Mouse (Mus musculus) spleen, adult 2 months (tissue): ENCODE measurements around the gene Glis1.

ENCODE experiments used
- CTCF ChIP-seq: fragments of 200-500 bp; IDR thresholded peaks from 2 replicates; pipeline ENCODE4 v1.5.1; 2011; ENCODE audit warnings: mild to moderate bottlenecking, inconsistent platforms; ENCODE audit not compliant: insufficient read depth, insufficient read length, insufficient replicate concordance; ENCODE audit errors: extremely low read depth
- POLR2A ChIP-seq: fragments of 200-500 bp; IDR thresholded peaks from 2 replicates; pipeline ENCODE4 v1.6.1; 2011; ENCODE audit warnings: low read depth, low read length, inconsistent platforms

DNA sequence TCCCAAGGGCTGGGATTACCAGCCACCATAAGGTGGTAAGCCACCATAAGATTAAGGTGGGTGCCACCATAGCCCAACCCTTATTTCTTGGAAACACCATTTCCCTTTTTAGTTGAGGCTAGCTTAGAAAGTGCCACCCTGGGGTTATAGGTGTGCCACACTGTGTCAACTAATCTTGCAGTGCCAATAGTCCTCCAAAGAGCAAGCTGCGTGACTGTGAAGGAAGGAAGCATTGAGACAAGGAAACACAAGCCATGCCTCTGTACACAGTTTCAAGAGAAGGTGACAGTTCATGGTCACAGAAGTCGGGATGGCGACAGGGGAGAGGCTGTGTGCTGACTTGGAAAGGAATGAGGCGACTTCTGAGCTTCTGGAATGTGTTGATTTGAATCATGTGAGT is 14.2 kb upstream of the Glis1 start:
- TF ChIP-seq POLR2A (no peak), CTCF (no peak)
